Mouse (Mus musculus) heart, embryonic 14.5 days (tissue): Measurements from ENCODE around the gene Clec2e. TPM values are rescaled to one million over a fixed set of nuclear protein-coding genes. Genes with fewer than 3 reads are reported as not detected.

Source experiments
- polyA plus RNA-seq: library from polyadenylated mRNA; unstranded; fragments of >200 nt; fragmentation: Nextera tagmentation; extraction: Ambion mirVana; gene quantifications from 2 replicates; pipeline ENCODE4 v1.2.1, GENCODE M21; 2014

Clec2e gene
- polyA plus RNA-seq, 1 experiment from 2014 or later = not detected

Other genes with a start within 250 kb of the Clec2e start
- gene Clec2i, start 213.3 kb downstream of the Clec2e start, polyA plus RNA-seq = 0.08 TPM in 1 of 2 replicates, not detected in the other
- gene BC035044, start 209.8 kb downstream of the Clec2e start, polyA plus RNA-seq = 0.34 TPM in 1 of 2 replicates, not detected in the other
- not detected in 2 replicates for gene Clec2g, start 166.5 kb downstream of the Clec2e start, polyA plus RNA-seq
- 0.16 and 0.27 TPM in 2 replicates for gene Klrb1f, start 55.0 kb downstream of the Clec2e start, polyA plus RNA-seq
- gene Clec2d, start 79.7 kb upstream of the Clec2e start, polyA plus RNA-seq = 0.38 and 0.39 TPM in 2 replicates
- 0.18 and 0.35 TPM in 2 replicates for gene Cd69, start 174.5 kb upstream of the Clec2e start, polyA plus RNA-seq
- not detected in 2 replicates for gene 4922502D21Rik, start 230.9 kb upstream of the Clec2e start, polyA plus RNA-seq
- gene Clec12a, start 241.8 kb upstream of the Clec2e start, polyA plus RNA-seq = 0.57 and 1.1 TPM in 2 replicates